Mouse (Mus musculus) limb, embryonic 15.5 days (tissue): ENCODE measurements at regions not wholly inside any gene's neighbourhood (a gene's known extent, or its start where the extent isn't known, plus 50 kb on each side); places are given as distances from the start of the nearest gene placed in this dataset.
"Not testable (repeated sequence)": the region's sequence is repeated elsewhere in the genome, so short reads cannot be mapped to it uniquely, and the experiment has no call there.

ENCODE experiments used
- ATAC-seq: fragments of 200-750 bp; cut with Nextera tagmentation; 2 replicates; pipeline ENCODE4 v1.8.0; 2017; ENCODE audit warnings: low read depth, moderate TSS enrichment; ENCODE audit not compliant: insufficient number of reproducible peaks, low FRiP score, low TSS enrichment
- H3K27ac ChIP-seq: fragments of 300-500 bp; sonication (generic); 2 replicates; pipeline ENCODE4 v1.5.1; 2015; ENCODE audit warnings: moderate library complexity, mild to moderate bottlenecking, inconsistent platforms
- H3K27me3 ChIP-seq: fragments of 300-500 bp; sonication (generic); 2 replicates; pipeline ENCODE4 v1.6.1; 2015; ENCODE audit warnings: inconsistent platforms
- H3K36me3 ChIP-seq: fragments of 300-500 bp; sonication (generic); 2 replicates; pipeline ENCODE4 v1.6.1; 2015; ENCODE audit warnings: inconsistent platforms
- H3K4me1 ChIP-seq: fragments of 300-500 bp; sonication (generic); 2 replicates; pipeline ENCODE4 v1.6.1; 2015; ENCODE audit warnings: inconsistent platforms
- H3K4me2 ChIP-seq: fragments of 300-500 bp; sonication (generic); 2 replicates; pipeline ENCODE4 v1.6.1; 2015; ENCODE audit warnings: mild to moderate bottlenecking, inconsistent platforms
- H3K4me3 ChIP-seq: fragments of 300-500 bp; sonication (generic); 2 replicates; pipeline ENCODE4 v1.5.1; 2015; ENCODE audit warnings: mild to moderate bottlenecking, inconsistent platforms
- H3K9ac ChIP-seq: fragments of 300-500 bp; sonication (generic); 2 replicates; pipeline ENCODE4 v1.6.1; 2015; ENCODE audit warnings: inconsistent platforms
- H3K9me3 ChIP-seq: fragments of 300-500 bp; sonication (generic); 2 replicates; pipeline ENCODE4 v1.6.1; 2016; ENCODE audit warnings: inconsistent platforms
- WGBS: fragments of 180-500 bp; shearing (Covaris S2); methylation state at CpG from one replicate; pipeline ENCODE4 v1.1.7; 2015; 5-methylcytosine and 5-hydroxymethylcytosine counted together

GRCm38 (mm10) chr12:22951956-22952355, 828.1 kb downstream of the Gm10330 start:
- H3K9ac ChIP-seq, H3K36me3 ChIP-seq, H3K27ac ChIP-seq, H3K9me3 ChIP-seq, H3K27me3 ChIP-seq, H3K4me2 ChIP-seq, H3K4me3 ChIP-seq, ATAC-seq, H3K4me1 ChIP-seq: not testable (repeated sequence)
- WGBS = 46% methylated on average over 3 of the region's 3 CpGs

DNA sequence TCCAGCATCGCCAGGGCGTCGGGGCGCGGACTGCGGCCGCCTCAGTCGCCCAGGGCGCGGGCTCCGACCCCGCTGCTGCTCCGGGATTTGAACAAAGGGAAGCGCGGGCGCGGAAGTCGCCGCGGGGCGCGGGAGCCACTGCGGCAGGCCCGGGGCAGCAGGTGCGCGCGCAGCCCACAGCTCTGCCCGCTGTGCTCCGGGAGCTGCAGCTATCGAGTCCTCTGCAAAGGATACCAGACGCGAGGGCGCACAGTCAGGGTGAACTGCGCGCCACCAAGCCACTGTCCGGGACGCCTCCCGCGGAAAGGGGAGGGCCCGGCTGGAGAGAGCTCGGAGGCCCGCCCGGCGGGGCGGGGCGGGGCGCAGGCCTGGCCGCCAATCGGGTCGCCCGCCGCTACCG, 873.9 kb downstream of the Gm10330 start:
- Histone ChIP-seq H3K9ac (peak overlapping the region; percentile 23; the same call in 1 of the 2 replicates), H3K4me3 (peak overlapping the region; percentile 52), H3K4me2 (peak overlapping the region; percentile 71)
- WGBS = under 1% methylated on average over 45 of the region's 53 CpGs
- H3K27ac ChIP-seq, H3K36me3 ChIP-seq, ATAC-seq, H3K4me1 ChIP-seq, H3K9me3 ChIP-seq, H3K27me3 ChIP-seq: not testable (repeated sequence)
